Mouse (Mus musculus): ENCODE measurements around the gene Arhgap23.
A peak's percentile ranks its signal among the peaks of the same experiment; 100 is the strongest.

Gene Arhgap23

GRCm38 (mm10) chr11:97415330-97415711 is at the start of gene Arhgap23:
Gene Arhgap23 (plus strand): TSS chr11:97415533.
- DNase-seq (ENCODE audit: low spot score in 2 of 2): peak; percentile 60 to 62

- no peak for DNase-seq (ENCODE audit: low spot score in 2 of 2)
Measured at GRCm38 (mm10) chr11:97365556-97365955, 49.8 kb upstream of the Arhgap23 start.

GRCm38 (mm10) chr11:97368501-97368900 is 46.8 kb upstream of the Arhgap23 start:
- no peak for DNase-seq (ENCODE audit: low spot score in 2 of 2)

- no peak for DNase-seq (ENCODE audit: low spot score in 2 of 2)
Measured at GRCm38 (mm10) chr11:97370329-97371091, 44.8 kb upstream of the Arhgap23 start.

GRCm38 (mm10) chr11:97372159-97372864 is 43.0 kb upstream of the Arhgap23 start:
- DNase-seq (ENCODE audit: low spot score in 2 of 2): no peak

GRCm38 (mm10) chr11:97373402-97373801 is 41.9 kb upstream of the Arhgap23 start:
- DNase-seq (ENCODE audit: low spot score in 2 of 2): no peak

- no peak for DNase-seq (ENCODE audit: low spot score in 2 of 2)
Measured at GRCm38 (mm10) chr11:97380036-97380435, 35.3 kb upstream of the Arhgap23 start.

GRCm38 (mm10) chr11:97383017-97383416 is 32.3 kb upstream of the Arhgap23 start:
- DNase-seq (ENCODE audit: low spot score in 2 of 2): no peak

- no peak for DNase-seq (ENCODE audit: low spot score in 2 of 2)
Measured at GRCm38 (mm10) chr11:97383764-97384163, 31.6 kb upstream of the Arhgap23 start.

GRCm38 (mm10) chr11:97387811-97388210 is 27.5 kb upstream of the Arhgap23 start:
- no peak for DNase-seq (ENCODE audit: low spot score in 2 of 2)

GRCm38 (mm10) chr11:97389127-97389526 is 26.2 kb upstream of the Arhgap23 start:
- no peak for DNase-seq (ENCODE audit: low spot score in 2 of 2)

GRCm38 (mm10) chr11:97393658-97394057 is 21.7 kb upstream of the Arhgap23 start:
- DNase-seq (ENCODE audit: low spot score in 2 of 2): no peak

GRCm38 (mm10) chr11:97394146-97394545 is 21.2 kb upstream of the Arhgap23 start:
- DNase-seq (ENCODE audit: low spot score in 2 of 2): no peak

- DNase-seq (ENCODE audit: low spot score in 2 of 2): no peak
Measured at GRCm38 (mm10) chr11:97398506-97398905, 16.8 kb upstream of the Arhgap23 start.

- peak; percentile 70 to 78 for DNase-seq (ENCODE audit: low spot score in 2 of 2)
Measured at GRCm38 (mm10) chr11:97399958-97400710, 15.2 kb upstream of the Arhgap23 start.

- no peak for DNase-seq (ENCODE audit: low spot score in 2 of 2)
Measured at GRCm38 (mm10) chr11:97401082-97401481, 14.3 kb upstream of the Arhgap23 start.

GRCm38 (mm10) chr11:97401686-97402435 is 13.5 kb upstream of the Arhgap23 start:
- no peak for DNase-seq (ENCODE audit: low spot score in 2 of 2)

GRCm38 (mm10) chr11:97402746-97403145 is 12.6 kb upstream of the Arhgap23 start:
- no peak for DNase-seq (ENCODE audit: low spot score in 2 of 2)

- no peak for DNase-seq (ENCODE audit: low spot score in 2 of 2)
Measured at GRCm38 (mm10) chr11:97403614-97404183, 11.6 kb upstream of the Arhgap23 start.

- no peak for DNase-seq (ENCODE audit: low spot score in 2 of 2)
Measured at GRCm38 (mm10) chr11:97404184-97404760, 11.1 kb upstream of the Arhgap23 start.

GRCm38 (mm10) chr11:97404761-97405190 is 10.6 kb upstream of the Arhgap23 start:
- DNase-seq (ENCODE audit: low spot score in 2 of 2): no peak

All from urinary bladder, postnatal 36 days (tissue).